Mouse (Mus musculus) G1E (cell line): Measurements from ENCODE around the gene Ptprt.

ENCODE experiments used
- CTCF ChIP-seq: IDR thresholded peaks from 2 replicates; pipeline ENCODE4 v1.5.1; 2012; ENCODE audit warnings: low read depth, low read length, inconsistent platforms, mixed read lengths
- GATA1 ChIP-seq: IDR thresholded peaks from 2 replicates; pipeline ENCODE4 v1.6.1; 2012; ENCODE audit warnings: borderline replicate concordance, low read length, inconsistent platforms, mixed read lengths
- GATA2 ChIP-seq: IDR thresholded peaks from 2 replicates; pipeline ENCODE4 v1.6.1; 2012; ENCODE audit warnings: low read depth, low read length, inconsistent platforms, borderline replicate concordance
- POLR2AphosphoS5 ChIP-seq: IDR thresholded peaks from 2 replicates; pipeline ENCODE4 v1.6.1; 2012; ENCODE audit warnings: low read depth, low read length, inconsistent platforms; ENCODE audit not compliant: insufficient replicate concordance
- TAL1 ChIP-seq: conservative IDR thresholded peaks from 2 replicates; pipeline ENCODE4 v1.6.1; 2012; ENCODE audit warnings: low read depth, low read length, inconsistent platforms, mixed read lengths

- TF ChIP-seq CTCF (no peak), GATA1 (no peak), TAL1 (no peak), POLR2AphosphoS5 (no peak), GATA2 (no peak)
These were observed 778.4 kb downstream of the Ptprt start for GRCm38 (mm10) chr2:161882580-161882979.
